Mouse (Mus musculus): Measurements from ENCODE around the gene Dop1a.
A peak's percentile ranks its signal among the peaks of the same experiment; 100 is the strongest.

Gene Dop1a

DNA sequence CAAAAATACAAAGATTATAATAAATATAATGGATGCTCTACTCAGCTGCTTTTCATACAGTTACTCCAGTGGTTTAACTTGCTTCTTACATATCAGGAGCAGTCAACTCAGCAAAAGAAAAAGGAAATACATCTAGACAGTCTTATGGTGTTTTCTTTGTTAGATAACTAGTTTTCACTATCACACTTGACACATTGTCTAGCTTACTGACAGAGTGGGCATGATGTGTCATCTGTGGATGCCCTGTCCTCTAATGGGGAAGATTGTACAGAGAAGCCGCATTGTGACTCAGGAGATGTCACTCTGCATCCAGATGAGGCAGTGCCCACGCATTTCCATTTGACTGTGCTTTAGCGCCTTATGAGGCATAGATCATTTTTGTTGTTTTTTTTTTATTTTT lies 32.1 kb downstream of the Dop1a start:
- no peak for DNase-seq (ENCODE audit: low spot score)

DNA sequence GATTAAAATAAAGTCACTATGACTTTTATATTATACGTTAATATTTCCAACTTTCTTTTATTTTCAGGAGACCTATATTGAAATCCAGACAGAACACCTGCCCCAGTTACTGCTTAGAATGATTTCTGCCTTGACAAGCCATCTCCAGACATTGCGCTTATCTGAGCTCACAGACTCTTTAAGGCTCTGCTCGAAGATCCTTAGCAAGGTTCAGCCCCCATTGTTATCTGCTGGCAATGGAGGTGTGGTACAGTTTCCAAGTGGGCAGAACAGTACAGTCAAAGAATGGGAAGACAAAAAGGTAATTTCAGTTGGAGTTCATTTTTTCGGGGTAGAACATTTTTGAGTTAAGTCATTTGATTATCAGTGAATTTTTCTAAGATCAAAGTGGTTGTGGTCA lies 40.5 kb downstream of the Dop1a start:
- no peak for DNase-seq (ENCODE audit: low spot score)

DNA sequence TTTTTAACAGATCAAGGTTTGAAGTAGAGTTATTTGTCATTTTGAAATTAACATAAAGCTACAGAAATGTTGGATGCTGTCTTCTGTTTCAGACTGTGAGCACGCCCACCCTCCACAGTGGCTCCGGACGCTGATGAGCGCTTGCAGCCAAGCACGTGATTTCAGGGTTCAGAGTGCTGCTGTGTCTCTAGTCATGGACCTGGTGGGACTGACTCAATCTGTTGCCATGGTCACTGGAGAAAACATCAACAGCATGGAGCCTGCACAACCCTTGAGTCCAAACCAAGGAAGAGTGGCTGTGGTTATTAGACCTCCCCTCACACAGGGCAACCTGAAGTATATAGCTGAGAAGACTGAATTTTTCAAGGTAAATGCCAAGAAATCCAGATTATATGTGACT lies 46.8 kb downstream of the Dop1a start:
- DNase-seq (ENCODE audit: low spot score): peak; percentile 8

DNA sequence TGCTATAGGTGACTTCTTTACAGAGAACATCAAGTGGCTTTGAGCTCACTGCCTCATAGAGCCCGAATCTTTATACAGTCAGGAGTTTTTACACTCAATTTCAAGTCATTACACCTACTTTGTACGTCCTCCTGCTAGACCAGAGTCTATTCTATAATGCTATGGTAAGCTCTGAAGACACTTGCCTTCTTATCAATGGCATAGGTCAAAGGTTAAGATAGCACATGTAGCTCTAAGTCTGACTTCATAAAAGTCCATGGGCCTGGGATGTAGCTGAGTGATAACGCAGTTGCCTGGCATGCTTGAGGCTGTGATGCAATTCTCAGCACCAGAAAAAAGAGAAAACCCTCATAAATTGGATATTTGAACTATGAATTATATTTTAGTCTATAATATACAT lies 47.4 kb downstream of the Dop1a start:
- DNase-seq (ENCODE audit: low spot score): no peak

DNA sequence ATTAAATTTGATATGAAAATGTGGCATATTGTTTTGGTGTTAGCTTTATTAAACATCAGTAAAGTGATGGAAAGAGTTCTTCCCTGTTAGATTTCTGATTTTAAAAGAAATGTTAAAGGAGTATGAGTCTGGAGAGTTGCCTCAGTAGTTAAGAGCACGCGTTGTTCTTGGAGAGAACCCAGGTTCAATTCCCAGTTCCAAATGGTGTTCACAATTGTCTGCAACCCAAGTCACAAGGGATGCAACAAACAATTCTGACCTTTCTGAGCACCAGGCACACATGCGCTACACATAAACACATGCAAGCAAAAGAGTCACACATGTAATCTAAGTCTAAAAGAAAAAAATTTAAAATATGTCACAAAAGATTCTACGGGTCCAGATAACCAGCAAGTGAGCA lies 47.8 kb downstream of the Dop1a start:
- no peak for DNase-seq (ENCODE audit: low spot score)

DNA sequence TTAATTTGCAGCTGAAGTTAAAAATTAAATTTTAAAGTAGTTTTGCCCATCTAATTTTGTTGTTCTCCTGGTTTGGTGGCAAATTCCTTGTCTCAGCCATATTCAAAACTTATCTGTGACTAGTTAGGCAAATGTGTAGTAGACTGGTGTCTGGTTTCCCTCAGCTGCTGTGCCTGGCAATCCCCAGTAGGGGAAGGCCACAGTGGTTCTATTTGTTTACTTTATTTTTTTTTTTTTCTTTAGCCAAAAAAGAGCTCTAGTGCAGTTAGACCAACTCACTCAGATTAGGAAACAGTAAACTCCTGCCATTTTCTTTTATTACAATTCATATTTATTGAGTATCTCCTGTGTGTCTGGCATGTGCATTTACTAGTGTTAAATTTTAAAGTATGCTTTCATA lies 55.4 kb downstream of the Dop1a start:
- no peak for DNase-seq (ENCODE audit: low spot score)

DNA sequence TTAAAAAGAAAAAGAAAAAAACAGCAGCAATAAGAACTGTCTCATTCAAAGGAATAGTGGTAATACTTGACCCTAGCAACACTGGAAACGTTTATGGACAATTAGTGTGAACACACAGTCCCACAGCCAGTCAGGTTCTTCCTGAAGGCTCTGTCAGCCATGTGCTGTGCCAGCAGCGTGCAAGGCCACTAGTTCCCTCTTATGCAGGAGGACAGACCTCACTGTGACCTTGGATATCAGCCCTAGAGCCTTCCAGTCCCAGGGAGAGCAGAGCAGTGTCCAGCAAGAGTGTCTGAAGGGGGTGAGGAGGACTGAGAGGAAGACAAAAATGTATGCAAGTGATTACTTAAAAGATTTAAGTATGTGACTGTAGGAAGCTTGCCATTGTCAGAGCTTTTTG lies 58.6 kb downstream of the Dop1a start:
- DNase-seq (ENCODE audit: low spot score): no peak

DNA sequence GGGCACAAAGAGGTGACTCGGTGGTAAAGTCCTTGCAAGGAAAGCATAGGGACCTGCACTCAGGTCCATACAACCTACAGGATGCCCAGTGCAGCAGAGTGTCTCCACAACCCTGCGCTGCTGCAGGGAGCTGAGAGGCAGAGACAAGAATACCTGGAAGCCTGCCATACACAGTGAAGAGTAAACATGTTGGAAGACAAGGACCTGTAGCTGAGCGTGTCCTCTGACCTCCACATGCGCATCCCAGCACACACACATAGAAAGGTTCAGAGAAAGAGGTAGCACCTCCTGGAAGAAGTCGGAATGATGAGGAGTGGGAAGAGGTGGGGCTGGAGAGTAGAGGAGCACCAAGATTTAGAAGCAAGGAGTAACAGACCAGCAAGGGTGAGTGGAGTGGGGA lies 67.1 kb downstream of the Dop1a start:
- DNase-seq (ENCODE audit: low spot score): no peak

DNA sequence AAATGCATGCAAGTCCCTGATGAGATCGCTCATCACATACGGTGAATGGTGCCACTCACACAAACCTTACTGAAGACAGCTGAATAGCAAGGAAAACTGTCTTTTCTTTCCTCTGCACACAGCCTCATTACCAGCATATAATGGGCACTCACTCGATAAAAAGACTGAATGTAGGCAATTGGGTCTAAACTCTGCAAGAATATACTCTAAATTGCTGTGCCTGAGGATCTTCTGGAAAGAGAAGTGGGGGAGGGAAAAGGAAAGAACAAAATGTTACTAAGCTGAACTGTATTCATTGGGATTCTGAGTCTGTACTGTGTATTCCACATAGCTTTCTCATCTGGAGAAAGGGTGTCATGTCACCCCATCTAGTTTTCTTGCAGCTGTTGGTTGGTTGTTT lies 76.5 kb downstream of the Dop1a start:
- DNase-seq (ENCODE audit: low spot score): no peak

DNA sequence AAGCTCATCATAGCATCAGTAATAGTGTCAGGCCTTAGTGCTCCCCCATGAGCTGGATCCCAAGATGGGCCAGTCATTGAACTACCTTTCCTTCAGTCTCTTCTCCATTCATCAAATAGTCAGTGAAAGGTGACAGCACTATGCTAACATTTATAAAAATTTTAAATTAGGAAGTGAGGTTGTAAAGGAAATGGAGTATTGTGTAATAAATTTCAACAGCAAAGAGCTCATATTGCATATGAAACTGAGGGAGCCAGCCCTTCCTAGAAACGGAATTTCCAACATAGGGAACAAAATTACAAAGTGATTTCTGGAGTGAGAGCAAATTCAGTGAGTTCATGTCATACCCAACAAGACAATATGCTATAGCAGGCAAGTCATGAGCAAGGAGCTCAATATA lies 77.6 kb downstream of the Dop1a start:
- no peak for DNase-seq (ENCODE audit: low spot score)

DNA sequence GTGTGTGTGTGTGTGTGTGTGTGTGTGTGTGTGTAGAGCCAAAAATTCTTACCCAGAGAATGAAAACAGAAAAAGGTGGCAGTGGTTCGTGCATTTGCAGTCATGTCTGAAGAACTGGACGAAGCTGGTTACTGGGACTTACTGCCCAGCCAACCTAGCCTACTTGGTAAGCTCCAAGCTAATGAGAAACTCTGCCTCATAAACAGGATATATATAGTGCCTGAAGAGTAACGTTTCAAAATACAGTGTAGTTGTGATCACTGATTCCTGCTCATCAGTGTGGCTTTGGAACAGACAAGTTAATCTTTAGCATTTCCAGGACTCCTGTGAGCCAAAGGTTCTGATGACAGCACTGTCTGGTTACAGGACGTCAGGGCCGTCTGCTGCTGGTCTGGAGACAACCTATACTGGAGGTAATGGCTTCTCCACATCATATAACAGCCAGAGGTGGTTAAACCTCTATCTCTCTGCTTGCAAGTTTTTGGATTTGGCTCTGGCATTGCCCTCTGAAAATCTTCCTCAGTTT lies 82.7 kb downstream of the Dop1a start:
- DNase-seq (ENCODE audit: low spot score): no peak

DNA sequence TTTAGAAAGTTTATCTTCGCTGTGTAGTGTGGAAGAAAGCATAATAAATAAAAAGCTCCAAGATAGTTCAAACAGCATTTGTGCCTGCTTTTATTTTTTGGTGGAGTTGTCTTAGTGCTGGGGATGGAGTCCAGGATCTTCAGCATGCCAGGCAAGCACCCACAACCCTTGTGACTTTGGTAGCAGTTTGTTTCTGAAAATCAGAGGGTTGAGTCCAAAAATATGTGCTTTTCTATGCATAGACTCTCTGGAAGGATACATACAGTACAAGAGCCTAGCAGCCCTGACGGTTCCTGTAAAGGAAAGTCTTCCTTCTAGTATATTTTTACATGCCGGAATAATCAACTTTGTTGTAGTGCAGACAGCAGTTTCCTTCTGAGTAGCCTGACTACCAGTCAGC lies 83.8 kb downstream of the Dop1a start:
- no peak for DNase-seq (ENCODE audit: low spot score)

DNA sequence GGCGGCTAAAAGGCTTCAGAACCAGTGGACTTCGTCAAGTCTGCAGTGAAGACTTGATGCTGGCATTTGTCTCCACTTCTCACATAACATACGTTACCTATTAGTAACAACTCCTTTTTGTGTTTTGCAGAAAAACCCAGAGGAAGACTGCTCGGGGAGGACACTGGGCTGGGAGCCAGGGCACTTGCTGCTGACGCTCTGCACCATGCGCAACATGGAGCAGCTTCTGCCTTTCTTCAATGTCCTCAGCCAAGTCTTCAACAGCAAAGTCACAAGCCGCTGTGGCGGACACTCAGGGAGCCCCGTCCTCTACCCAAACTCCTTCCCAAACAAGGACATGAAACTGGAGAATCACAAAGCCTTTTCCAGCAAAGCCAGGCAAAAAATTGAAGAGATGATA lies 86.9 kb downstream of the Dop1a start:
- no peak for DNase-seq (ENCODE audit: low spot score)

DNA sequence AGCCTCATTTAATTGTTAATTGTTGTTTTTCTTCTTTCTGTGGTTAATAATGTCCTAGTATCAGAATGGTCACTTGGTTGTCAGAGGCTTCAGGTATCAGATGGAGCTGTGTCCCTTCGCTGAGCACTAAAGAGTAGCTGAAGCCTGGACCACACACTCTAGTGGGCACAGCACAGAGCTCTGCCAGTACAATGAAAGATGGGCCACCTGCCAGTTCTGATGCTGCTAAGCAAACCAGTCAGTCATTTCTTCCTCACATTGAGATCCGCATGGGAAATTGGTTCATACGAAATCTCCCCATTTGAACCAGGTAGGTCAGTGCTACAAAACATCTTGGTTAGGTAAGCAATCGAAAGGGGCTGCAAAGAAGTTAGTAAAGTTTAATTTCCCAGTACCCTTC lies 87.7 kb downstream of the Dop1a start:
- DNase-seq (ENCODE audit: low spot score): no peak

DNA sequence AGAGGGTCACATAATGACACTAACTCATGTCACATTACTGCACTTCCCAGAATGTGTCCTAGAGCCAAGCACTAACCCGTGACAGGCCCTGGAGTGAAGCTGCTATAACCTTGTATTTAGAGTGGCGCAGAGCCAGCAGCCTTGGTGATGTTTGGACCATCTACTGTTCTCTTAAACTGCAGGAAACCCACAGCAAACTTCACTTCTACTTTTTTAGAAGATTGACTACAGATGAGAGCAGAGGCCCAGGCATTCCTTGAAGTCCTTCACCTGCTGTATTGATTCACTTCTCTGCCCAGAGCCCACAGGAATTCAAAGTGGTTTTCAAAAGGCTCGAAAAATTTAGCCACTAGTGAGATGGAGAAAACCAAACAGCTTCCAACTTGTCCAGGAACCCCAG lies 93.6 kb downstream of the Dop1a start:
- no peak for DNase-seq (ENCODE audit: low spot score)

DNA sequence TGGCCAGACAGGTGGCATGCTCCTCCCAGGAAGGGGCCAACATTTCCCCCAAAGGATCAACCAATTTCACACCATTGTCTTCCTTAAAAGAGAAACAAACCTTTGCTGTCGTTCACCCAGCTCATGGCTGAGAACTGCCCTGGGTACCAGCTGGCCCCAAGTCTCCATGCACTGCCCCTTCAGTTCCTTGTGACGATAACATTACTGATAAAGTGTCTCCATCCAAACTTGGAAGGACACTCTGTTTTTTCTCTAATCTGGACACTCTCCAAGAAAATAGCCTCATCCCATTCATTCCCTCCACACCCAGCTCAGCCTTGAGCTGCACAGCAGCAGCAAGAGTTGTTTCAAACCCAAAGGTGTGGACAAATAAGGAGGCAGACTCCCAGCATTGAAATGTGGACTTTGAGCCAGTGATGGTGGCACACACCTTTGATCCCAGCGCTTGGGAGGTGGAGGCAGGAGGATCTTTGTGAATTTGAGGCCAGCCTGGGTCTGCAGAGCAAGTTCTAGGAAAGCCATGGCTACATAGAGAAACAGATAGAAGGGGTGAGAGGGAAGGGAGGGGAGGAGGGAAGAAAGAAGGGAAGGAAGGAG lies 102.5 kb downstream of the Dop1a start:
- no peak for DNase-seq (ENCODE audit: low spot score)

DNA sequence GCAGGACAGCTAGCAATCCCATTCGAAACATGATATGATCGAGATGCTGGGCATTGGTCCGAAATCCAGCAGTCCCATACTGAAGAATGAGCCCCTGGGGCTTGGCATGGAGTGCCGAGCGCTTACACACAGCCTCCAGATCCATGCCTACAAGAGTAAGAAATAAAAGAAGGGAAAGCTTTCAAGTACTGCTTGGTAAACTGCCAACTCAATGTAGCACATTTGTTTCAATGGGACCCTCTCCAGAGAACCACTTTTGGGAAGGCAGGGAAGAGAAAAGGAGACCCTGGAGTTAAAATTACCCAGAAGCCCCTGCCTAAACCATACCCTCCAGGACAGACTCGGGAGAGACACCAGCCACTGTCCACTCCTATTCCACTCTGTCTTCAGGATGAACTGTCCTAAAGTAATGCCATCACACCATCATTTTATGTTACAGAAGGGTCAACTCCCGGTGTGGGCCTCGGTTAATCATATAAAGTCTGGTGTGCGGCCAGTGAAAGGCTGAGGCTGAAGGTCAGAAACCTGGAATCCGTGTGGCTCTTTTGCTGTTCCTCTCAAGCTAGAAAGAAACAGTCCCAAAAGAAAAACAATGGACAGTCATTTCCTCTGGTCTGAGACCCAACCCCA lies 103.4 kb downstream of the Dop1a start:
- no peak for DNase-seq (ENCODE audit: low spot score)

DNA sequence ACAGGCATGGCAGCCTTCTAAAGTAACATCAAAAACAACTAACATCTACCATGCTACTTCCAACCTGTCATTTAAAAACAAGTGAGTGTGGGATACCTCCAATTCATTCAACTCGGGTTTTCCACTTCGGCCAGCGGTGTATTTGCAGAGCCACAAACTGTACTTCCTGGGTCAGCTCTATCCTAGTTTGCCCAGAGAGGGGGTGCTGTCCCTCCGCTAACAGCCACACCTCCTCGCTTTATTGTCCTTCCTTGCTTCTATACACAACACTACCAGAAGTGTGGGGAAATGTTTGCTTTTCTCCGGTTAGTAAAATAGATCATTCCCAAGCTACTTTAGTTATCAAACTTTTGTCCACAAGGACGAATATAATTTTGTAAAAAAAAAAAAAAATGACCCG lies 104.0 kb downstream of the Dop1a start:
- DNase-seq (ENCODE audit: low spot score): no peak

DNA sequence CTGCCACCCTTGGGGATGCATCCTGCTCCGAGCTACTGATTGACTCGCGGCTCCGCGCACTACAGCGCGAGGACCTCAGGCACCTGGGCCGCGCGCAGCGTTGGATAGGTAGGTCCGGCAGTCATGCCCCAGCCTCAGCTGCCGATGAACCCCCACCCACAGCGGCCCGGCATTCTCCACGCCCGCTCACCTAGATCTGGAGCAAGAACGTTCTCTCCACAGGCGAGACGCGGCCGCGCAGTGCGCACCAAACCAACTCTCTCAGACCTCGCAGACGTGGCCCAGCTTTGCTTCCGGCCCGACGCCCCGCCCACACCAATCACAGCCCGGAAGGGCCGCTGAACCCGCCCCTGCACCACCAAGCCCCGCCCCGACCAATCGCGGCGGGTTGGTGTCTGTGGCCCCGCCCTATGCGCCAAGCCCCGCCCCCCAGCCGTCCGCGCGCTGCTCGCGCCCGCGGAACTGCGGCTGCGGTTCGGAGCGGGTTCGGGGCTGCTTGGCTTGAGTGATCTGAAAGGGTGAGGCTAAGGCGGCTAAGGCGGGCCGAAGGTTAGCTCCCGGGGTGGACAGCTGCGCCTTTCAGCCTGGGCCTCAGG lies 104.7 kb downstream of the Dop1a start, which contains the start of the genes Pgm3 and Rwdd2a:
Pgm3 (minus strand) TSS at position 303 of the 596 bp plus-strand sequence.
Rwdd2a (plus strand) TSS at position 452 of the 596 bp plus-strand sequence.
- peak; percentile 93 for DNase-seq (ENCODE audit: low spot score)

DNA sequence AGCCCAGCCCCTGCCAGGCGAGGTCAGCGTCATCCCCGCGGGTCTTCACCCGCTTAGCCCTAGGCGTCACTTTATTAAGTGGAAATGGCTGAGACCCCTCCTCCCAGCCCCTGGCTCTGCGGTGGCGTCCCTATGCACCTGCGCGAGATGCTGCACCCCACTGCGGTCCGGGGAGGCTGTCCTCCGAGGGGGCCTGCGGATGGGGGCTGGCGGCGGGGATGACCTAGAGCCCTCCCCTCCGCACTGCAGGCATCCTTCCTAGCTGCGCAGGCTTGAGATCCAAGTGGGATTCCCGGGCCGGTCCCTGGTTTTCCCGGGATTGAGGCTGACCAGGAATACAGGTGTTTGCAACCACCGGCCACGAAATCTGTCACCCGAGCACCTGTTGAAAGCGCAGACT lies 105.2 kb downstream of the Dop1a start:
- DNase-seq (ENCODE audit: low spot score): no peak

DNA sequence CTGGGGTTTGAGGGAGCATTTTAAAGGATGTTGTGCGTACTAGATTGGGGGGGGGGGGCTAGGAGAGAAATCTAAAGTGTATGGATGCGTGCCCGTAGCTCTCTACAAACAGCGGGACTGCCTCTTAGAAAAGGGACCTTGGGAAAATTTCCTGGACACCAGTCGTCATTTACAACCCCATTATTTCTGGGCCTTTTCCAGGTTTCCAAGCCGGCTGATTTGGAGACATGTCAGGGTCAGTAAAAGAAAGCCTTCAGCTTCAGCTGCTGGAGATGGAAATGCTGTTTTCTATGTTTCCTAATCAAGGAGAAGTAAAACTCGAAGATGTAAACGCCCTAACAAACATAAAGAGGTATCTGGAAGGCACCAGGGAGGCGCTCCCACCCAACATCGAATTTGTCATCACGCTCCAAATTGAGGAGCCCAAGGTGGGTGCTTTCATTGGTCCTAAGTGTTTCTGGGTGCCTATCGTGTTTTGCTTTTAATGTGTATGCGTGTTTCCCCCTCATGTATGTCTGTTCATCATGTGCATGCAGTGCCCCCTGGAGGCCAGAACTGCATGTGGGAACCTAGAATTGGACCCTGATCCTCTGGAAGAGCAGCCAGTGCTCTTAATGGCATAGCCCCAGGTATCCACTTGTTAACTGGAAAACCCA lies 105.8 kb downstream of the Dop1a start:
- DNase-seq (ENCODE audit: low spot score): peak; percentile 90

DNA sequence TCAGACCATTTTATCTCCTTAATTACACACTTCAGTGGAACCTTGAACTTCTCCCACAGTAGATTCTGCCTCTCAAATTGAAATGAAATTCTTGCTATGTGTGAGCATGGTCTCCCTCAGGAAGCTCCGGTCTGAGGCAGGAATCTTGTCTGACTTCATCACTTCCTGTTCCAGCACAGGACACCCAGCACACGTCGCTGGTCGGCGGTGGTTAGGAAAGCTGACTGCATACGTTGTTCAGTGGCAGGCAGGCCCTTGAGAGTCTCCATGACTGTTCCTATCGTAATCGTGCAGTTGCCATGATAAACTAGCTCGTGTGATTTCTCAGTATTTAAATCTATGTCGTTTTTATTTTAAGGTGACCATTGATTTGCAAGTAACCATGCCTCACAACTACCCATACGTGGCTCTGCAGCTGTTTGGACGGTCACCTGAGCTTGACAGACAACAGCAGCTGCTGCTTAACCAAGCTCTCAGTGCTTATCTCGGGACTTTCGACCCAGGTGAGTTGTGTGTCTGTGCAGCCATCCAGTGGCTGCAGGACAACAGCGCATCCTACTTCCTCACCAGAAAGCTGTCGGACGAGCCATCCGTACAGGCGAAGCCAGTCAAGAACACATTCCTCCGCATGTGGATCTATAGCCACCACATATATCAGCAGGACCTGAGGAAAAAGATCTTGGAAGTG lies 106.8 kb downstream of the Dop1a start:
- no peak for DNase-seq (ENCODE audit: low spot score)
